Mouse (Mus musculus) stomach, embryonic 16.5 days (tissue): Measurements from ENCODE around the gene Nudt19. TPM values are rescaled to one million over a fixed set of nuclear protein-coding genes. Genes with fewer than 3 reads are reported as not detected.

Experiments
- ATAC-seq: fragments of 200-750 bp; cut with Nextera tagmentation; 2 replicates; pipeline ENCODE4 v1.8.0; 2017; ENCODE audit warnings: moderate number of reproducible peaks, moderate TSS enrichment; ENCODE audit not compliant: insufficient read depth, low FRiP score
- H3K27ac ChIP-seq: fragments of 300-500 bp; sonication (generic); 2 replicates; pipeline ENCODE4 v1.5.1; 2014; ENCODE audit warnings: low read length
- H3K27me3 ChIP-seq: fragments of 300-500 bp; sonication (generic); 2 replicates; pipeline ENCODE4 v1.6.1; 2014; ENCODE audit warnings: low read length, control low read depth, mixed read lengths; ENCODE audit not compliant: control insufficient read depth, insufficient read depth
- H3K36me3 ChIP-seq: fragments of 300-500 bp; sonication (generic); 2 replicates; pipeline ENCODE4 v1.6.1; 2014; ENCODE audit warnings: low read length; ENCODE audit not compliant: control insufficient read depth, insufficient read depth
- H3K4me1 ChIP-seq: fragments of 300-500 bp; sonication (generic); 2 replicates; pipeline ENCODE4 v1.6.1; 2014; ENCODE audit warnings: low read length, control low read depth, mixed read lengths; ENCODE audit not compliant: control insufficient read depth, insufficient read depth
- H3K4me2 ChIP-seq: fragments of 300-500 bp; sonication (generic); 2 replicates; pipeline ENCODE4 v1.6.1; 2014; ENCODE audit warnings: low read depth, low read length, mixed read lengths
- H3K4me3 ChIP-seq: fragments of 300-500 bp; sonication (generic); replicated peaks from 2 replicates; pipeline ENCODE4 v1.5.1; 2014; ENCODE audit warnings: mild to moderate bottlenecking, low read length
- H3K9ac ChIP-seq: fragments of 300-500 bp; sonication (generic); 2 replicates; pipeline ENCODE4 v1.6.1; 2014; ENCODE audit warnings: low read length
- H3K9me3 ChIP-seq: fragments of 300-500 bp; sonication (generic); replicated peaks from 2 replicates; pipeline ENCODE4 v1.6.1; 2016; ENCODE audit warnings: low read length, control low read depth; ENCODE audit not compliant: control insufficient read depth
- WGBS: fragments of 180-500 bp; shearing (Covaris S2); extraction: QIAGEN DNeasy Blood & Tissue Kit; methylation state at CpG from one replicate; pipeline ENCODE4 v1.1.7; 2014; 5-methylcytosine and 5-hydroxymethylcytosine counted together
- polyA plus RNA-seq: library from polyadenylated mRNA; unstranded; fragments of >200 nt; fragmentation: Nextera tagmentation; extraction: Ambion mirVana; gene quantifications from 2 replicates; pipeline ENCODE4 v1.2.1, GENCODE M21; 2015

Gene Nudt19
- polyA plus RNA-seq, 1 experiment from 2014 or later: 66.8 TPM

- Histone ChIP-seq H3K27ac (no peak overlapping the region), H3K36me3 (no peaks in the 10 kb centered on the region), H3K4me1 (peaks cover 22% of the 10 kb centered on the region), H3K9me3 (no peaks in the 10 kb centered on the region), H3K4me2 (0 out of 2 replicates have a peak overlapping the region, but pooled peaks have one; percentile 100), H3K4me3 (no peak overlapping the region), H3K9ac (0 out of 2 replicates have a peak overlapping the region, but pooled peaks have one; percentile 32), H3K27me3 (peaks cover 19% of the 10 kb centered on the region)
- 43% methylated on average over 5 of the region's 5 CpGs for WGBS
- ATAC-seq: no peak
Observed at GRCm38 (mm10) chr7:35587728-35588127, 31.6 kb upstream of the Nudt19 start.

GRCm38 (mm10) chr7:35586906-35587445 lies 30.9 kb upstream of the Nudt19 start:
- ATAC-seq: no peak
- H3K36me3 ChIP-seq: no peaks in the 10 kb centered on the region
- H3K4me1 ChIP-seq: peaks cover 22% of the 10 kb centered on the region
- H3K9me3 ChIP-seq: no peaks in the 10 kb centered on the region
- H3K4me2 ChIP-seq: peak overlapping the region; percentile 100
- WGBS: 19% methylated on average over 15 of the region's 15 CpGs
- H3K4me3 ChIP-seq: peak overlapping the region; percentile 62
- no peak overlapping the region for H3K27ac ChIP-seq
- H3K9ac ChIP-seq: peak overlapping the region; percentile 75
- peaks cover 23% of the 10 kb centered on the region for H3K27me3 ChIP-seq

- H3K9ac ChIP-seq: peak within 1 kb of the TSS; percentile 75
- H3K9me3 ChIP-seq: no peaks in the 10 kb centered on the region
- peak within 1 kb of the TSS; percentile 100 for H3K4me2 ChIP-seq
- peaks cover 23% of the 10 kb centered on the region for H3K27me3 ChIP-seq
- peak within 1 kb of the TSS; percentile 68 for H3K27ac ChIP-seq
- peaks cover 22% of the 10 kb centered on the region for H3K4me1 ChIP-seq
- WGBS: under 1% methylated on average over 49 of the region's 49 CpGs
- peak within 1 kb of the TSS; percentile 62 for H3K4me3 ChIP-seq
- ATAC-seq: peak; percentile 97
- H3K36me3 ChIP-seq: no peaks in the 10 kb centered on the region
Observed at GRCm38 (mm10) chr7:35586055-35586905, 30.2 kb upstream of the Nudt19 start, which contains the start of gene Ankrd27. Gene Ankrd27 (plus strand): TSS chr7:35586244.

GRCm38 (mm10) chr7:35585191-35586054 lies 29.3 kb upstream of the Nudt19 start, which contains the start of gene Rgs9bp:
Gene Rgs9bp (minus strand): TSS chr7:35585582.
- peaks cover 22% of the 10 kb centered on the region for H3K4me1 ChIP-seq
- peak within 1 kb of the TSS; percentile 100 for H3K4me2 ChIP-seq
- peak within 1 kb of the TSS; percentile 62 for H3K4me3 ChIP-seq
- H3K27ac ChIP-seq: peak within 1 kb of the TSS; percentile 68
- H3K9ac ChIP-seq: peak within 1 kb of the TSS; percentile 75
- peak; percentile 80 for ATAC-seq
- H3K9me3 ChIP-seq: no peaks in the 10 kb centered on the region
- WGBS: under 1% methylated on average over 43 of the region's 45 CpGs
- H3K27me3 ChIP-seq: peaks cover 23% of the 10 kb centered on the region
- no peaks in the 10 kb centered on the region for H3K36me3 ChIP-seq

GRCm38 (mm10) chr7:35584786-35585190 lies 28.7 kb upstream of the Nudt19 start:
- Histone ChIP-seq H3K9me3 (no peaks in the 10 kb centered on the region), H3K27me3 (peaks cover 23% of the 10 kb centered on the region), H3K36me3 (no peaks in the 10 kb centered on the region), H3K27ac (no peak overlapping the region), H3K4me3 (peak overlapping the region; percentile 62), H3K4me2 (peak overlapping the region; percentile 100), H3K4me1 (peaks cover 22% of the 10 kb centered on the region), H3K9ac (peak overlapping the region; percentile 71)
- WGBS: under 1% methylated on average over 50 of the region's 50 CpGs
- ATAC-seq: no peak

- Histone ChIP-seq H3K27me3 (peaks cover 23% of the 10 kb centered on the region), H3K9ac (peak overlapping the region; percentile 71), H3K4me3 (peak overlapping the region; percentile 62), H3K4me2 (peak overlapping the region; percentile 100), H3K9me3 (no peaks in the 10 kb centered on the region), H3K4me1 (peaks cover 22% of the 10 kb centered on the region), H3K36me3 (no peaks in the 10 kb centered on the region), H3K27ac (no peak overlapping the region)
- WGBS: 5% methylated on average over 36 of the region's 36 CpGs
- ATAC-seq: no peak
Observed at GRCm38 (mm10) chr7:35584068-35584785, 28.1 kb upstream of the Nudt19 start.

GRCm38 (mm10) chr7:35583476-35584025 lies 27.4 kb upstream of the Nudt19 start:
- no peak for ATAC-seq
- Histone ChIP-seq H3K9me3 (no peaks in the 10 kb centered on the region), H3K27me3 (peaks cover 23% of the 10 kb centered on the region), H3K4me1 (peaks cover 22% of the 10 kb centered on the region), H3K27ac (no peak overlapping the region), H3K36me3 (no peaks in the 10 kb centered on the region), H3K4me3 (no peak overlapping the region), H3K9ac (no peak overlapping the region), H3K4me2 (no peak overlapping the region)
- WGBS: 19% methylated on average over 11 of the region's 11 CpGs

- Histone ChIP-seq H3K9me3 (no peaks in the 10 kb centered on the region), H3K36me3 (no peaks in the 10 kb centered on the region), H3K27me3 (peaks cover 23% of the 10 kb centered on the region), H3K4me1 (peaks cover 15% of the 10 kb centered on the region), H3K4me2 (no peak overlapping the region), H3K27ac (no peak overlapping the region), H3K9ac (no peak overlapping the region), H3K4me3 (no peak overlapping the region)
- 66% methylated on average over 5 of the region's 5 CpGs for WGBS
- no peak for ATAC-seq
Observed at GRCm38 (mm10) chr7:35582719-35583118, 26.6 kb upstream of the Nudt19 start.
